Mouse (Mus musculus) kidney, adult 2 months (tissue): ENCODE data around the gene Olfr1358.
"Not testable (repeated sequence)": the region's sequence is repeated elsewhere in the genome, so short reads cannot be mapped to it uniquely, and the experiment has no call there.

ENCODE experiments used
- CTCF ChIP-seq: fragments of 200-500 bp; conservative IDR thresholded peaks from 2 replicates; pipeline ENCODE4 v1.5.1; 2011; ENCODE audit warnings: low read depth, mild to moderate bottlenecking, control low read depth, low read length, moderate library complexity, mixed read lengths; ENCODE audit not compliant: insufficient read depth, insufficient read length
- POLR2A ChIP-seq: fragments of 200-500 bp; IDR thresholded peaks from one replicate; pipeline ENCODE4 v1.6.1; 2011; ENCODE audit warnings: low read depth, low read length, control low read depth

DNA sequence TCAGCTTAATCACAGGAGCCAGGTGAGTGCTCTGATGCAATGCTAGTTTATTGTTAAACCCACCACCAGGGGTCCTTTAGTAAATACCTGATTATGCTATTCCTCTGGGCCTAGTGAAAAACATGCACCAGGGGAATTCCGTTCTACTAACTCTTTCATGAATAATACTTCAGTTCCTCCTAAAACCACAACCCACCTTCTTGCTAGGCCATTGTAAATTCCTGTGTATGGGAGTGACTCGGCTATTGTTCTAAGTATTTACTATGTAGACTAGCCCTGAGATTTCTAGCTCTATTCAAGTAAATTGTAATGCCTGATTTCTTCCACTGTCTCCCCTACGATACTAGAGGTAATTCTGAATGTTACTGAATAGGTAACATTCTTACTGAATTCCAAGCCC, 7.8 kb downstream of the Olfr1358 start:
- not testable (repeated sequence) for TF ChIP-seq POLR2A, CTCF
